Mouse (Mus musculus): ENCODE results near the gene Gabbr2.

Gabbr2 gene

DNA sequence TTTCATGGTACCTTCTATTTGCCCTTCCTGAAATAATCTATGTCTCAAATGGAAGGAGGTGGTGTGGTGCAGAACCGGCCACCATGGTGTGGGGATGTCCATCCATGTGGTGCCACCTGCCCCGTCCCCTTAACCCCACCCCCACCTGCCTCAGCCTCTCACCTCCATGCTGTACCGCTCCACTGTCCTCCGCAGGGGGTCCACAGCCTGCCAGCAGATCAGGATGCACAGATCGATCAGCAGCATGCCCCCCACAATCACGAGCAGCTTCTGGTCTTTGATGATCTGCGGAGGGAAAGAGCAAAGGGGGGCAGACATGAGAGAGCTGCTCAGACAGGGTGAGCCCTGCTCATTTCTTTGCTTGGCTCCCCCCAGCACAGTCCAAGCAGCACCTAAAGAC lies 273.0 kb downstream of the Gabbr2 start:
- DNase-seq (ENCODE audit: low read depth, low spot score): no peak

DNA sequence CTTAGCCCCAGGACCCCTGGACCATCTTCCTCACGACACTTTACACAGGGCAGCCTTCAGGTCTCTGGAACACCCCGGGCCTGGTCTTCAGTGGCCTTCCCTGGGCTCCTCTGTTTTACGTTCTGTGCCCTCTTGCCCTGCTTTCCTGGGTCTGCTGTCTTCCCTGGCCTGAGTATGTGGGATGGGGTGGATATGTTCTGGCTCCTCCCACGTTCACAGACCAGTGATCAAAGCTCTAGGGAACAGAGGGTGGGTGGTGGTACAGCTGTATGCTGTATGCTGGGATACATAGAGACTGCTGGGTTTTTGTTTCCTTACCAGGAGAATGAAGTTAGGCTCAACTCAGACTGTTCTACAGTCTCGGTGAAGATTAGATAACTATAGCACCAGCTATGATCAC lies 274.5 kb downstream of the Gabbr2 start:
- no peak for DNase-seq (ENCODE audit: low read depth, low spot score)

DNA sequence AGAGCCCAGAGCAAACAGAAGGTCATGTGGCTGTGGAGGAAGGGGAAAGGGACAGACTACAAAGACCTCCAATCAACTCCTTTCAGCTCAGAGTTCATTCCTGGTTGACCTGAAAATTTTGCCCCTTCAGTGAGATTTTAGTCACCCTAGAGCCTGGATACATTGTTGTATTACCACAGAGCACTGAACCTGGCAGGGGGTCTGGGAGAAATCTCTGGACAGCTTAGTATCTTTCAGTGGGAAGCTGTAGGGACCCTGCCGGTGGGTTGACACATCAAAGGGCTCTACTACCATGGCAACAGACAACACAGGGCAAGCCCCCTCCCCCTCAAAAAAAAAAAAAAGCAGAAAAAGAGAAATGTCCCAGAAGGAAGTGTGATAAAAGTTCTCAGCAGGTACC lies 275.3 kb downstream of the Gabbr2 start:
- peak; percentile 21 for DNase-seq (ENCODE audit: low read depth, low spot score)

DNA sequence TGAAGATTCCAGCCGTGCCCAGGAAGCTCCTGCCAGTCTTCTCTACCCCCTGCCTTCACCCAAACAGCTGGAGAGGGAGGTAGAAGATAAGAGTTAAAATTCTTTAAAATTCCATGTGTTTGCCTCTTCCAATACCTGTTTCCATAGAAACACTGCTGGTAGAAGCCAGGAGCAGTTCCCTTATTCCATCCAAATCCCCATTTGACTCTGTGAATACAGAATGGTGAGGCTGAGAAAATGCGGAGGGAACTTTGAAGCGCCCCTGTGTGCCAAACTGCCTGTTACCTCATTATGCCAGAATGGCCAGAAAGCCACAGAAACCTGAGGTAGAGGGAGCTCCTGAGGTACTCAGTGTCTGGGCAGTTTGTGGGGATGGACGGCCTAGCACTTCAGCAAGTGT lies 281.1 kb downstream of the Gabbr2 start:
- DNase-seq (ENCODE audit: low read depth, low spot score): no peak

DNA sequence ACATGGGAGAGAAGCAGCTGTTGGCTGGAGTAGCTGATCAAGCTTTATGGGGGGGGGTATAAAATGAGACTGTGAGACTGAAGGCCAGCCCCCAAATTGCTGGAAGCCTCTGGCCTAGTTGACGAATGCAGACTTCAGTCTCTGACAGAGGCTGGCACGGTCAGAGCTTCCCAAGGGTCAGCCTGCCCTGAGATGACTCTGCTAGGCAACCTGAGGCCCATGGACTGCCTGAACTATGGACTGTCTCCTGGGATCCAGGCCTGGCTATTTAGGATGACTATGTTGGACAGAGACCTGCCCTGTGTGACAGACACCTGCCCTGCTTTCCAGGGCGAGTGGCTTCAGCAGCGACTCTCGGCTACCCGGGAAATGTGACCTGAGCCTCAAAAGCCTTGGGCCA lies 281.7 kb downstream of the Gabbr2 start:
- DNase-seq (ENCODE audit: low read depth, low spot score): no peak

DNA sequence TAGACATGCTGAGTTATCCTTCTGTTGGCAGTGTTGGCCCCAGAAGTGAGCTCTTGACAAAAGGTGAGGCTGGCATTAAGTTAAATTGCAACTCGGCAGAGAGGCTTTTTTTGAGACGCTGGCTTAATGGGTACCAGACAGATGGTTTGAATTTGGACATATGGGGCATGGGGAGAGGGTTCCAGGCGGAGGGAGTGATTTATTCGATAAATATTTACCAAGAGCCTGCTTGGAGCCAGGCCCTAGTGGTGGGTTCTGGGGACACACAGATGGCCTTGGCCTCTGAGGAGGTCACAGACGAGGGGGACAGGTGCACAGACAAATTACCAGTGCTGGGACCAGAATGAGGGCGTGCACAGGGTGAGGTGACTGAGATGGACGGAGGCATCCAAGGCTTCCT lies 282.2 kb downstream of the Gabbr2 start:
- DNase-seq (ENCODE audit: low read depth, low spot score): no peak

DNA sequence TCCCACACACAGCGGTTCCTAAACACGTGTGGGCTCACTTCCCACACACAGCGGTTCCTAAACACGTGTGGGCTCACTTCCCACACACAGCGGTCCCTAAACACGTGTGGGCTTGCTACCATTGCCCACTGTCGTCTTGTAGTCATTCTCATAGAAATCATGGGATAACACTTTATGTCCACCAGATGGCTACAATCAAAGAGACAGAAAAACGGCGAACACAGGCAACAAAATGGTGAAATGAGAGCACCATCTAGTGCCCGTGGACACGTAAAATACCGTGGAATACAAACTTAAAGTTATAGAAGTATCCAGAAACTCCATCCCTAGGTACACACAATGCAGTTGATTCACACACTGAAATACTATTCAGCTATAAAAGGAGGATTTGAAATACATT lies 285.9 kb downstream of the Gabbr2 start:
- DNase-seq (ENCODE audit: low read depth, low spot score): peak; percentile 46

DNA sequence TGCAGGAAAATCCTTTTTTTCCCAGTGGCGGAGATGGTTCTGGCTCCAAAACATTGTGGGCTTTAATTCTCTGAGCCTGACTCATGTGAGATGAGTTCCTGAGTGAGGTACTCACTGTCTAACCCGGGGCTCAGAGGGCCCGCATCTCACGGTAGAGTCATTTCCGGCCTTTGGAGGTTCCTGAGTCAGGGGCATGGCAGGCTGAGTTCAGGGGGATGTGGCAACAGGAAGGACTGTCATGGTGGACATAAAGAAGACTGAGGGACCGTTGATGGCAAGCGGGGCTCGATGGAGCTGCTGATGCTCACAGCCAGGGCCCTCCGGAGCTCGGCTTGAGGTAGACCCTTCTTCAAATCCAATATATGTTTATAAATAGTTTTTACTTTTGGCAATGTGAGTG lies 288.5 kb downstream of the Gabbr2 start:
- DNase-seq (ENCODE audit: low read depth, low spot score): no peak

DNA sequence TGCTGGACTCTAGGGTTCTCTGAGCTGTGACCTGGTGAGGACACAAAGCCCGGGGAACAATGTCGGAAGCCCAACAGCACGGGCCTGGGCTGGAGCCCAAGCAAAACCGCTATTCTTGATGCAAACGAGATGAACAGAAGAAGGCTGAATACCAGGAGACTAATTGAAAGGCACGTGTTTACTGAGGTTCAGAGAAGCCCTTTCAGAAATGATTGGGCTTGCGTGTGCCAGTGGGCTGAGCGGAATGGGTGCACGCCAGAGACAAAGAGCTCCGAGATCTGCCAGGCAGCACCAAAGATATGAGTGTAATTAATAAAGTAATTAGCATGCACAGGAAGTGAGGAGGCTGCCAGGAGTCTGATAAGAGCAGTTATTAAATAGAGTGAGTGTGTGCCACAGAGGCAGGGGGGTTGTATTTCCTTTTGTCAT lies 291.4 kb downstream of the Gabbr2 start:
- no peak for DNase-seq (ENCODE audit: low read depth, low spot score)

DNA sequence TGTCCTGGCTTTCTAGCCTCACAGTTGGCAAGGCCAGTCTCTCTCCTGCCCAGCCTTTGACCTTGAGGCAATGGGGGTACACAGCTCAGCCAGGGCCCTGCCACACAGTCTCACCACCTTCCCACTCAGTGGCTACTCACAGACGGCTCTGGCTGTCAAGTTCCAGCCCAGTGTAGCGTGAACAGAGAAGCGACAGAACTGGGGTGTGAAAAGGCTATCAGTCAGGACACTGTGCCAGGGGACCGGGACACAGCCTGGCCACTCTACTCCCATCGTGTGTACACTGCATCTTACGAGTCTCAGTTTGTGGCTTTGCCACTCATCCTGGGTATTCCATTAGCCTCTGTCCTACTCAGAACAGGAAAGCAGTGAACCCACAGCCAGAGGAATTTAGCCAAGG lies 295.2 kb downstream of the Gabbr2 start:
- no peak for DNase-seq (ENCODE audit: low read depth, low spot score)

DNA sequence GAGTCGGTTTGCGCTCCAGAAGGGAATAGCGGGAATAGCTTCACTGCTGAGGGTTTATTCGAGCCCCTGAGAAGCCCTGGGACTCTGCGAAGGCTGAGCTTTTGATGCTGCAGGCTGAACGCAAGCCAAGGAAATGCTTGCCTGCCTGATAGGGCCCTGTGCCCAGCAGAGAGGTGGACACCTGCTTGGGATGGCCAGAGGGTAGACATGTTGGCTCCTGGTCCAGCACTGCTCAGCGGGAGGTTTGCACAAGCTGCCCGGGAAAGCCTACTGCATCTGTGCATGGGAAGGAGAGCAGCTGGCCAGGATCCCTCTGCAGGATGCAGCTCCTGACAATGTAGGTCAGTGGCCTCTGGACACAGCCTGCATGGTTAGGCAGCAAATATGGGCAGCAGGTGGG lies 301.1 kb downstream of the Gabbr2 start:
- no peak for DNase-seq (ENCODE audit: low read depth, low spot score)

DNA sequence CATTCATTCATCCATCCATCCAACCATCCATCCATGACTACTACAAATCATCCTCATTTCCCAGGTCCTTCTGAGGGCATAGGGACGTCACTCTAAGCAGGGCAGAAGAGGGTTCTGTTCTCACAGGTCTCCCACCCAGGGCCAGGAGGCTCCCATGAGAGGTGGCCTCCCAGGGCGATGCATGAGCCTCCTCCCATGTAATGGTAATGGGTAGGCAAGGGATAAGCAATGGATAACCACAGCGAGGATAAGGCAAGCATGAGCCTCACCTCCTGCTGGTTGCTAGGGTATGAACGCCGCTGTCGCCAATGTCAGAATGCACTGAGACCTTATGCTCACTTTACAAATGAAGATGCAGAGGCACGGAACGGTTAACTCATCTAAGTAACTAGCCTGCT lies 301.7 kb downstream of the Gabbr2 start:
- DNase-seq (ENCODE audit: low read depth, low spot score): no peak

DNA sequence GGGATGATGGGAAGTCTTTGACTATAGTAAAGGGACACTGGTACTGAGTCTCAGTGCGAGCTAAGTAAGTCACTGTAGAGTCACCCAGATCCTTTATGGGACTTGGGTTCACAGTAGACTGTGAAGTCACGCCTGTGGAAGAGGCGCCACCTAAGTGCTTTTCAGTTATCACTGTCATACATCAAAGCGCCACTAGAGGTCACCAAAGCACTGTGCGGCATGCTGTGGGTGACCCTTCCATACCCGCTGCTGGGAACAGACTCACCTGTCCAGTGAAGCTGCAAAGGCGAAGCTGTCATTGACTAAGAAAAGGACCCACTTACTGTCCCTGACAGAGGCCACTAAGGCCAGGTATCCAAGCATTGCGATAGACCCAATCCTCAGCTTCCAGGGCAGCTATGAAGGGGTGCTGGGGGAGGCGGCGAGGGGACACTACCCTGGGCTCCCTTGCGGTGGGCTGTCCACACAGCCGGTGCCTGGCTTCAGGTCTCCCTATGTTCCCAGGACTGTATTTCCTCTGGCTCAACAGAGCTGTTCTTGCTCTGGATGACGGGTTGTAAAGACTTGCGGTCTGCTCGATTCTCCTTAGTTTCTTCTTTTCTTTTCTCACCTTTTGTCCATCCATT lies 302.2 kb downstream of the Gabbr2 start:
- DNase-seq (ENCODE audit: low read depth, low spot score): peak; percentile 74

DNA sequence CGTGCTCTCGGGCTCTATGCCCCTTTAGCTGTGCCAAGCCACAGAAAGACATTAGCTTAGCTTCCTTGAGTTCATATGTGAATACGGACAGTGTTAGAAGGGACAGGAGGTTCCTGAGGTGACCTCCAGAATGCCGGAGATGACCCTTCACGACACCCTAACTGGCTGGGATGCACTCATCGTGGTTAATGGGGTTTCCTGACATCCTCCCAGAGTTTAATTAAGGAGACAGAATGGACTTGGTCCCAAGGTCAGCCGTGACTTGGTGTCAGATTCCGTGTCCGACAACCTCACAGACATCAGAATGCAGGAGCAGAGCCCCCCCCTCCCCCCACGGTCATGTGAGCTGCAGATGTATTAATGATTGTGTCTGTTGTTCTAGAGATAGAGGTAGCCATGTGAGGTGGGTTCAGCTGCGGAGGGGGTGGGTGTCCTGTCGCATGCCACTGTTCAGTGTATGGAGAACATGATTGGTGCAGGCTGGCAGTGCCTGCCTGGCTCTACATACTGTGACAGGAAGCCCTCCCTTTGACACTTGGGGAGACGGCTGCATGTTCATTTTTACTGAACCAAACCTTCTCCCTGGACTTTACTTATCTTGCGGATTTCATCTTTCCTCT lies 303.4 kb downstream of the Gabbr2 start:
- no peak for DNase-seq (ENCODE audit: low read depth, low spot score)

DNA sequence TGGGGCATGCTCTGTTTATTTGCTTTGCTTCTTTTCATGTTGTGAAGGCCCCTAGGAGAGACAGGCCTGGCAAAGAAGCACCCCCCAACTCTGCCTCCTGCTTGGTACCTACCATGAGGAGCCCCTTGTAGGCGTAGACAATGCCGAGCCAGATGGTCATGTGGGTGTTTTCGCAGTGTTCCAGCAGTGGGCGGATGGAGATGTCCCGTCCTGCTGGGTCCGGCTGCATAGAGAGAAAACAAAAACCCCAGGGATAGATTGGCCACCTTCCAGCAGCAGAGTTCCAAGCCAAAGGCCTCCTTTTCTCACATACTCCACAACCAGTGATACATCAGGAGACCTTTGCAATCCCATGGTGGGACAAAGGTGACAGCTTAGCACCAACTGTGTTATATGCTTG lies 307.5 kb downstream of the Gabbr2 start:
- no peak for DNase-seq (ENCODE audit: low read depth, low spot score)

DNA sequence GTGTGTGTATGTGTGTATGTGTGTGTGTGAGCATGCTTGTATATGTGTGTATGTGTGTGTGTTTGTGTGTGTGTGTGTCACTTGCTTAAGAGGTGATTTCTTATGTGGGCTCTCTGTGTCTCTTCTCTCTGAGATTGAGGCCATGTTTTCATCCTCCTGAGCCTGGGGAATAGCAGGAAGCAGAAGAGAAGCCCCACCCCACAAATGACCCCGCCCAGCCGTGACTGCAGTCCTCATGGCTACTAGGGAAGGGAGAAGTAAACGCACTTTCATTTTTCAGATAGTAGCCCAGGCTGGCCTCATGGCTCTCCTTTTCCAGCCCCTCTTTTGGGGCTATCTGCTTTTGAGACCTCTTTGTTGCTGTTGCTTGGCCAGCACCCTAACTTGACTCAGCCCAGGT lies 315.0 kb downstream of the Gabbr2 start:
- no peak for DNase-seq (ENCODE audit: low read depth, low spot score)

DNA sequence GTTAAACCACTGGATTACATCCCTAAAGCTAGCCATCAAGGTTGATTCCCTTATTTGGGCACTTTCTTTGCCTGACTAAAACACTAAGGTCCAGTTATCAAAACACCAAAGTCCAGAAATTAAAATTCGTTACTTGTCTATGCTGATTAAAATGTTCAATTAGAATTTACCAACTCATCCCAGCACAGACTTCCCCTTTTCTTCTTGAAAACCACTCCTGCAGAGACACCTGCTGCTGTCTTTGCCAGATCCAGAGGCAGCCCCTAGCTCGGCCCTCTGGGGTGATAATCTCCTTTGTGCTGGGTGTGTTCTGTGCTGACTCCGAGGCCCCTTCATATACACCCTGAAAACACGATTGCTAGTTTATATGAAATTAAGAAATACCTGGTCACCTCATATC lies 315.7 kb downstream of the Gabbr2 start:
- DNase-seq (ENCODE audit: low read depth, low spot score): no peak

DNA sequence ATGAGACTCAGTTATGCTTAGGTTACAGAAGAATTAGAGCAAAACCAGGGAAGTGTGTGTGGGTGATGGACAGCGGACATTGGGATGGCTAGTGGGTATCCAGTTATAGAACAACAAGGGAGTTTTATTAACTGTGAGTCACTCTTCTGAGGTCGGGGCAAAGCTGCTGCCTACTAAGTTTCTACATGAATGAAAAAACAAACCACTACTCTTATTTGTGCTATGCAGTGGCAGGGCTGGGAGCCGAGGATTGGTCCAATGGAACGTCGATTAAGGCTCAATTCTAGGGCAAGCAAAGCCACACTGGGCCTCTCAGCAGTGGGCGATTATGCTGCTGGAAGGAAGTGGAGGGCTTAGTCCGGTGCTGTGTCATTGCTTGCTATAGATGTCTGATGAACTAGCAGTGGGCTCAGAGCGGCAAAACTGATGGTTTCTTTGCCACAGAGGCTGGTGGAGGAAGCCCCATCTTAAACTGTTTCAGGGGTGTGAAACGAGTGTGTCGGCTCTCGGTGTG lies 316.3 kb downstream of the Gabbr2 start:
- DNase-seq (ENCODE audit: low read depth, low spot score): no peak

DNA sequence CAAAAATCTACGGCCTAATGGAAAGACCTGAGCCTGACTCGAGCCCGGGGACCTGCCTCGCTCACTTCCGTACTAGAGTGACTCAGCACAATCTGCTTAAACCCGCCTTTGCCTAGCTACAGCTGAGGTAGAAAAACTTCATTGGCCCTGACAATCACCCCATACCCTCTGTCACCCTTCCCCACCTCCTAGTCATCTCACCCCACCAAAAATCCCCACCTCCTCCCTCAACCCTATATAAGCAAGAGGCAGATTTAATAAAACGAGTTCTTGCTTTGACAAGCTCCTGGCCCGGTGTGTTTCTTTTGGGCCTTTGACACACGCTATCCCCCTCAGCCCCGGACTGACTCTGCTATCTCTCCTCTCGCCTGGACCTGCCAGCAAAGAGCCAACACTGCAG lies 323.1 kb downstream of the Gabbr2 start:
- peak; percentile 77 for DNase-seq (ENCODE audit: low read depth, low spot score)

DNA sequence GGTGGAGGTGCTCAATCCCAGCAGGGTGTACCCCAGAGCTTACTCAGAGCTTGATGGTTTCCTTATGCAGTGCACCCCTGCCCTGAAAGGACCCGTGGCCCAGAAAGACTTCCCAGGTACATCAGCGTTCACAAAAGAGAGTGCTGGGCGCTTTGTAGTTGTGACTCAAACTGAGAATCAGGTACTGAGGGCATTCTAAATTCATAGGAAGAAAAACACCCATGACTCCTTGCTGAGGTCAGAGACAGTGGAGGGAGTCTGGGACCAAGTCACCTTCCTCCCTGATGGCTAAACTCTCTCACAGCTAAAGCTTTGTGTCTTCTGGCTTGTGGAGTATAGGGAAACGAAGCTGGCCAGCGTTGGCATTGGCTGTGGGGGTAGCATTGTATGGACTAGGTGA lies 325.3 kb downstream of the Gabbr2 start:
- DNase-seq (ENCODE audit: low read depth, low spot score): no peak

DNA sequence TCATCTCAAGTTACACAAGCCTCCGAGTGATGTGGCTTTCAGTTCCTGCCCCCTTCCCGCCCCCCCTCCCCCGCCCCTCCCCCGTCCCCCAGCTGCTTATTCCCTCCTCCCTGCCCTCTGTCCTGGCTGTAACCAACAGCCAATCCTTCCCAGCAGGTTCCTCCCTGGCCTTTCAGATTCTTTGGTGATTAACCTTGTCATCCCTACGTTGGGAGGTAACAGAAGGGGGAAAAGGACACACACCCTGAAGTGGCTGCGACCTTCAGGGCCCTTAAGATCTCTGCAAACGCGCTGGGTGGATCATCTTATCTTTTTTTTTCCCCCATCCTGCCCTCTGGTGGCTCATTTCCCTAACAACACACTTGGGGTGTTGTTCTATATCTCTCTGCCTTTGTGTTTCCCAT lies 326.3 kb downstream of the Gabbr2 start:
- DNase-seq (ENCODE audit: low read depth, low spot score): peak; percentile 100

DNA sequence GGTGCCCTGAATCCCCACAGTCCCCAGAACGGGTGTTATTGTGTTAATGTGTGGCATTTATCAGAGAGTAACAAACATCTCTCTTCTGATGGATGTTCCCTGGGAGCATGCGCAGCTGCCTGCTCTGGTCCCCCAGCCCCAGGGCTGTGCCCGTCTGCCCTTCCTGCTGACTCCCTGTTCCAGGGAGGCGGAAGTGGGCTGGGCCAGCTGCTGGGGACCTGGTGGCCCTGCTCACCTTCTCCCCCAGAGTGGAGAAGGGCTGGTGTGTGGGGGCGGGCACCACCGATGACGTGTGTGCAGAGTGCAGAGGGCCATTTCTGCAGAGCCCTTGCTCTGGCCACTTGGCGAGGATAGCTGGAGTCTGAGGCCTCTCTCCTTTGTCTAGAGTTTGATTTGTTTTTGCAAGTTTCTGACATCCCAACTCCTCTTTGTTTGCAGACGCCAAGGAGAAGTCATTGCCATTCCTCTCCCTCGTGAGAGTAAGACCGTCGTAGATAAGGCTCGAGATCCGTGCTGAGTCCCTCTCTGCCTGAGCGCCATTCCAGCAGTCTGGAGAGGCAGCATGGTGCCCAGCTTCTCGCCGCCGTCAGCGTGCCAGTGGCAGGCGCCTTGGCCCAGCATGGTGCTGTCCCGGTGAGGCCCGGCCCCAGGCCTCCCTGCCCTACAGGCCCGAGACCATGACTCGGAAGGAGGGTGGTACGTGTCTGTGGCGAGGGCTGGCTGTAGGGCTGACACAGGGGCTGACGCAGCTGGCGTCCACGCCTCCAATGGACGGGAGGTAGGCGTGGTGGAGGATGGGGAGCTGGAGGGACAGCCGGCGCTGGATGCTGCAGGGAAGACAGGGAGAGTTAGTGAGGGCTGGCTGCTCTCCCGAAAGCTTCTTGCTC lies 327.3 kb downstream of the Gabbr2 start:
- peak; percentile 82 for DNase-seq (ENCODE audit: low read depth, low spot score)

DNA sequence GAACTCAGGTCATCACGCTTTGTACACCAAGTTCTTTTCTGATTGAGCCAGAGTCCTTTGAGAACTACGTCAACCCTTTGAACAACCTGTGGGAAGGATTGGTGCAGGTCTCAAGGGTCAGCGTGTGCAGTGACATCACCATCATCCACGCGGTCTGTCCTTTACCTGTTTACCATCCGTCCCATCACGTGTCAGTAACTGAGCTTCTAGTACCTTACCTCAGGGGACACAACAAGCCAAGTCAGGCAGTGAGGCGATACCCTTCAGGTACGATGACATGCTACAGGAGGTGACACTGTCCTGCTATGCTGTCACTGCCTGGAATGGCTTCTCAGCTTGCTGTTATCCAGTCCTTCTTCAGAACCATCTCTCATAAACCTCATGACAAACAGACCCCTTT lies 330.2 kb downstream of the Gabbr2 start:
- DNase-seq (ENCODE audit: low read depth, low spot score): no peak

Data from R1 (cell line).